Mouse (Mus musculus) ES-Bruce4 (cell line): ENCODE measurements around the gene Fbxw10. TPM values are rescaled to one million over a fixed set of nuclear protein-coding genes. Genes with fewer than 3 reads are reported as not detected.

Experiments
- H3K27ac ChIP-seq: 2 replicates; pipeline ENCODE4 v1.5.1; 2012; ENCODE audit warnings: low read length, inconsistent platforms; ENCODE audit not compliant: insufficient read depth
- H3K27me3 ChIP-seq: 2 replicates; pipeline ENCODE4 v1.6.1; 2012; ENCODE audit warnings: mild to moderate bottlenecking, low read length, inconsistent platforms; ENCODE audit not compliant: control insufficient read depth, poor library complexity, insufficient read depth, severe bottlenecking
- H3K36me3 ChIP-seq: 2 replicates; pipeline ENCODE4 v1.6.1; 2012; ENCODE audit warnings: inconsistent platforms, mild to moderate bottlenecking, low read length, moderate library complexity; ENCODE audit not compliant: control insufficient read depth, poor library complexity, insufficient read depth, severe bottlenecking
- H3K4me1 ChIP-seq: one replicate; pipeline ENCODE4 v1.8.1; 2011; ENCODE audit warnings: low read length; ENCODE audit not compliant: control insufficient read depth, insufficient read depth
- H3K4me3 ChIP-seq: 2 replicates; pipeline ENCODE4 v1.5.1; 2011; ENCODE audit warnings: low read depth, mild to moderate bottlenecking, low read length
- H3K9ac ChIP-seq: 2 replicates; pipeline ENCODE4 v1.6.1; 2012; ENCODE audit warnings: low read depth, mild to moderate bottlenecking, inconsistent platforms; ENCODE audit not compliant: poor library complexity, severe bottlenecking
- H3K9me3 ChIP-seq: replicated peaks from 2 replicates; pipeline ENCODE4 v1.6.1; 2012; ENCODE audit warnings: mild to moderate bottlenecking, low read length, inconsistent platforms; ENCODE audit not compliant: control insufficient read depth, poor library complexity, insufficient read depth, severe bottlenecking
- CTCF ChIP-seq: IDR thresholded peaks from one replicate; pipeline ENCODE4 v1.8.1; 2011; ENCODE audit warnings: low read depth, low read length
- EP300 ChIP-seq: IDR thresholded peaks from 2 replicates; pipeline ENCODE4 v1.6.1; 2011; ENCODE audit warnings: low read depth, low read length; ENCODE audit not compliant: insufficient read depth
- POLR2A ChIP-seq: IDR thresholded peaks from one replicate; pipeline ENCODE4 v1.8.1; 2011; ENCODE audit warnings: low read length; ENCODE audit not compliant: insufficient read depth
- polyA plus RNA-seq: library from polyadenylated mRNA; stranded (reverse); fragments of >200 nt; gene quantifications from 2 replicates; pipeline ENCODE4 v1.2.4, GENCODE M21; 2011; ENCODE audit warnings: low read depth; ENCODE audit not compliant: missing spikeins, insufficient read depth, insufficient read length

The Fbxw10 gene
- polyA plus RNA-seq, 1 experiment: not detected

DNA sequence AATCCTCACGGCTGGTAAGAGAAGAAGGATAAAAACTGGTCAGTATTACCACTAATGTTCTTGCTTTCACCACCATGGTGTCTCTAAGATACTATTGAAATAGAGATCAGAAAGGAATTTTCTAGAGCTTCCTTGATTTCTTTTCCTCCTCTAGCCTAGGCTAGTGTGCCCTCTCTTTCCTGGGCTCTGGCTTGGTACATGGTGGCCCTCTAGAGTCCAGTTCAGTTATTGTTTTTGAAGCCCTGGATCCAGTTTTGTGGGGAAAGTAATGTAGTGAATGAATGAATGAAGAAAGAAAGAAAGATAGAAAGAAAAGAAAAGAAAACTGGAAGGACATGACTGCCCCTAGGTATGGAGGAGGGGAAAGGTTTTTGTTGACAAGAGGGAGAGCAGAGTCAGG lies 4.3 kb downstream of the Fbxw10 start:
- Histone ChIP-seq H3K27me3 (no peaks in the 10 kb centered on the region), H3K9ac (no peak overlapping the region), H3K9me3 (no peaks in the 10 kb centered on the region), H3K36me3 (no peaks in the 10 kb centered on the region), H3K27ac (no peak overlapping the region), H3K4me3 (no peak overlapping the region), H3K4me1 (peaks cover 2% of the 10 kb centered on the region)
- no peak for TF ChIP-seq POLR2A

GRCm38 (mm10) chr11:62853334-62853733 lies 6.5 kb downstream of the Fbxw10 start:
- H3K27ac ChIP-seq: no peak overlapping the region
- TF ChIP-seq EP300: no peak
- no peak for TF ChIP-seq POLR2A
- no peak for TF ChIP-seq CTCF
- no peaks in the 10 kb centered on the region for H3K36me3 ChIP-seq
- H3K4me1 ChIP-seq: no peaks in the 10 kb centered on the region
- no peak overlapping the region for H3K4me3 ChIP-seq
- no peaks in the 10 kb centered on the region for H3K27me3 ChIP-seq
- no peak overlapping the region for H3K9ac ChIP-seq
- H3K9me3 ChIP-seq: no peaks in the 10 kb centered on the region

DNA sequence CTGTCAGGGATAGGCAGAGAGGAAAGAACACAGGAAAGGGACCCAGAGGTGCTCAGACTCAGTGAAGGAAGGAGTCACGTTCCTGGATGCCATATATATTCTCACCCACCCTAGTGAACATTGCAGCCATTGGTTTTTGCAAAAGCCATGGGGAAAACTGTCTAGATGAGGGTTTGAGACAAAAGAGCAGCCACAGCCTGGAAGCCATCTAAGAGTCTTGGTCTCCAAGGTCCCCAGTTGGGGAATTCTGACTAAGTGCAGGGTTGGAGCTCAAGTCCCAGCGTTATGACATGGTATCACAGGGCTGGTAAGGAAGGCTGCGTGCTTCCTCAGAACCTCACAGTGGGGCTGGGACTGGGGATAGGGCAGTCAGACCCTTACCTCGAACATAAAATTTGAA lies 18.7 kb downstream of the Fbxw10 start:
- Histone ChIP-seq H3K27me3 (no peaks in the 10 kb centered on the region), H3K36me3 (no peaks in the 10 kb centered on the region), H3K4me1 (no peaks in the 10 kb centered on the region), H3K4me3 (no peak overlapping the region), H3K27ac (no peak overlapping the region), H3K9ac (no peak overlapping the region), H3K9me3 (no peaks in the 10 kb centered on the region)
- TF ChIP-seq EP300 (no peak), POLR2A (no peak), CTCF (no peak)

DNA sequence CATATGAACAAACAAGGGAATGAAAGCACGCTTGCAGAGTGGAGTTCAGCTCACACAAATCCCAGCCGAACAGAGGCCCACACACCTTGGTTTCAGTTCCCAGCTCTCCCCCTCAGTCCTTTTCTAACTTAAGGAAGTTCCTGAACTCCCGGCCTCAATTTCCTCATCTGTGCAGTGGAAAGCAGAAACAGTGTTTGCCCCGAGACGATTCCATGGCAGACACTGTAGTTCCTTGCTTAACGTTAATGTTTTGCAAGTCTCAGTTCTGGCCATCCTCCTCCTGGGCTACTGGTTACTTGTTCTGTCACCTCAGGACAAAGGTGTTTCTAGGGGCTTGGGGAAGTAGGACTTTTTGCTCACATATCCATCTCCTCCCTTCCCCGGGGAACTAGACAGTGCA lies 19.8 kb downstream of the Fbxw10 start:
- H3K36me3 ChIP-seq: no peaks in the 10 kb centered on the region
- TF ChIP-seq CTCF (no peak), EP300 (no peak), POLR2A (no peak)
- no peak overlapping the region for H3K9ac ChIP-seq

GRCm38 (mm10) chr11:62869201-62869600 lies 22.3 kb downstream of the Fbxw10 start:
- no peaks in the 10 kb centered on the region for H3K36me3 ChIP-seq
- no peak for TF ChIP-seq POLR2A
- no peak for TF ChIP-seq CTCF
- no peak for TF ChIP-seq EP300
- H3K4me3 ChIP-seq: no peak overlapping the region
- H3K4me1 ChIP-seq: no peaks in the 10 kb centered on the region
- H3K27me3 ChIP-seq: no peaks in the 10 kb centered on the region
- H3K9ac ChIP-seq: no peak overlapping the region
- H3K9me3 ChIP-seq: no peaks in the 10 kb centered on the region
- no peak overlapping the region for H3K27ac ChIP-seq

More for the DNA sequence above, 19.8 kb downstream of the Fbxw10 start:
- Histone ChIP-seq H3K27ac (no peak overlapping the region), H3K4me3 (no peak overlapping the region), H3K27me3 (no peaks in the 10 kb centered on the region), H3K9me3 (no peaks in the 10 kb centered on the region), H3K4me1 (no peaks in the 10 kb centered on the region)

DNA sequence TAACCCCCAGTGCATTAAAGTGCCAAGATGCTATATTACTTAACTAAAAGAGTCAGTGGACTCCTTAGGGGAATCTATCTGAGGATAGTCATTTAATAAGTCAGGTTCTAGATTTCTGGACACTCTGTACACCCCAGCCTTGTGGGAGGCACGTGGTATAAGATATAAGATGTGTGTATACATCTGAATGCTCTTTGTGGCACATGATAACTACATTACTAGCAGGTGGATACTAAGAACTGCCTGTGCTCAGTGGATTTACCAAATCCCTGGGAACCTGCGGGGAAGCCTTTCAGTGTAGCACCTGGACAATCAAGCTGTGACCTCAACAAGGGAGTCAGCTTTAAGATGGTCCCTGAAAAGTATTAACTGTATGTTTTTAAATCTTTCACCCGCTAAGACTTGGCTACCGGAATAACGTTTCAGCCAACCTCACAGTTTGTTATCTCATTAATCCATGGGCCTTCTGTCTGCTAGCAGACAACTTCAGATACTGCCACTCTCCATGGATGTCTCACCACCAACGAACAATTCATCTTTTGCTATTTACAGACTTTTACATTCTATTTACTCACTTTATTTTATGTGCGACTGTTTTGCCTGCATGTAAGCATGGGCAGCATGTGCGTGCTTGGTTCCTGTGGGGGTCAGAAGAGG lies 23.0 kb downstream of the Fbxw10 start:
- H3K9me3 ChIP-seq: no peaks in the 10 kb centered on the region
- no peak overlapping the region for H3K4me3 ChIP-seq
- no peak for TF ChIP-seq CTCF
- no peak for TF ChIP-seq EP300
- TF ChIP-seq POLR2A: no peak
- H3K27me3 ChIP-seq: no peaks in the 10 kb centered on the region
- H3K36me3 ChIP-seq: no peaks in the 10 kb centered on the region
- no peak overlapping the region for H3K9ac ChIP-seq
- no peak overlapping the region for H3K27ac ChIP-seq
- H3K4me1 ChIP-seq: no peaks in the 10 kb centered on the region
